Mouse (Mus musculus) myocyte (in vitro differentiated cells): ENCODE data around the gene Nup93. TPM values are rescaled to one million over a fixed set of nuclear protein-coding genes. Genes with fewer than 3 reads are reported as not detected.

Experiments
- H3K27me3 ChIP-seq: one replicate; pipeline ENCODE4 v1.6.1; 2011; ENCODE audit not compliant: control insufficient read depth, insufficient read depth, insufficient read length
- H3K36me3 ChIP-seq: one replicate; pipeline ENCODE4 v1.6.1; 2011; ENCODE audit not compliant: control insufficient read depth, insufficient read depth
- H3K4me2 ChIP-seq: one replicate; pipeline ENCODE4 v1.6.1; 2011; ENCODE audit warnings: low read depth, control low read depth
- H3K4me3 ChIP-seq: one replicate; pipeline ENCODE4 v1.5.1; 2011; ENCODE audit warnings: mild to moderate bottlenecking, control low read depth, moderate library complexity
- H3K79me2 ChIP-seq: one replicate; pipeline ENCODE4 v1.6.1; 2011; ENCODE audit not compliant: control insufficient read depth, insufficient read depth
- H3ac ChIP-seq: one replicate; pipeline ENCODE4 v1.6.1; 2011; ENCODE audit not compliant: control insufficient read depth, insufficient read length
- CEBPB ChIP-seq: IDR thresholded peaks from 2 replicates; pipeline ENCODE4 v1.6.1; 2011; ENCODE audit warnings: mild to moderate bottlenecking, moderate library complexity; ENCODE audit not compliant: poor library complexity, insufficient read depth, severe bottlenecking
- E2F4 ChIP-seq: IDR thresholded peaks from one replicate; pipeline ENCODE4 v1.6.1; 2011; ENCODE audit warnings: mild to moderate bottlenecking, control low read depth, moderate library complexity; ENCODE audit not compliant: insufficient read depth
- MAX ChIP-seq: IDR thresholded peaks from one replicate; pipeline ENCODE4 v1.6.1; 2011; ENCODE audit warnings: low read depth, mild to moderate bottlenecking, control low read depth
- MYOD1 ChIP-seq, 3 experiments: IDR thresholded peaks; one replicate each; pipeline ENCODE4 v1.6.1; 2011; ENCODE audit warnings: control low read depth in 2 of 3, low read depth in 2 of 3, mild to moderate bottlenecking in 2 of 3, moderate library complexity in 1 of 3; ENCODE audit not compliant: insufficient read length in 2 of 3, control insufficient read depth in 1 of 3
- MYOG ChIP-seq, 3 experiments: IDR thresholded peaks; one replicate each; pipeline ENCODE4 v1.6.1; 2011; ENCODE audit warnings: control low read depth in 2 of 3, low read depth in 2 of 3, mild to moderate bottlenecking in 2 of 3; ENCODE audit not compliant: insufficient read length in 2 of 3, control insufficient read depth in 1 of 3, insufficient read depth in 1 of 3
- POLR2A ChIP-seq: IDR thresholded peaks from one replicate; pipeline ENCODE4 v1.6.1; 2011; ENCODE audit warnings: low read depth, mild to moderate bottlenecking, control low read depth, moderate library complexity; ENCODE audit not compliant: insufficient read length
- POLR2AphosphoS2 ChIP-seq: IDR thresholded peaks from one replicate; pipeline ENCODE4 v1.6.1; 2011; ENCODE audit warnings: low read depth, control low read depth; ENCODE audit not compliant: insufficient read length
- REST ChIP-seq: IDR thresholded peaks from one replicate; pipeline ENCODE4 v1.6.1; 2011; ENCODE audit warnings: mild to moderate bottlenecking, control low read depth, moderate library complexity; ENCODE audit not compliant: insufficient read depth, insufficient read length
- SRF ChIP-seq: IDR thresholded peaks from one replicate; pipeline ENCODE4 v1.6.1; 2011; ENCODE audit warnings: low read depth; ENCODE audit not compliant: control insufficient read depth, insufficient read length
- TCF12 ChIP-seq: IDR thresholded peaks from one replicate; pipeline ENCODE4 v1.6.1; 2011; ENCODE audit warnings: mild to moderate bottlenecking, control low read depth; ENCODE audit not compliant: poor library complexity, insufficient read depth, severe bottlenecking
- TCF3 ChIP-seq: IDR thresholded peaks from one replicate; pipeline ENCODE4 v1.6.1; 2011; ENCODE audit warnings: low read depth, control low read depth; ENCODE audit not compliant: insufficient read length
- USF1 ChIP-seq: IDR thresholded peaks from one replicate; pipeline ENCODE4 v1.6.1; 2011; ENCODE audit warnings: low read depth, mild to moderate bottlenecking, control low read depth, moderate library complexity
- polyA plus RNA-seq: library from polyadenylated mRNA; unstranded; fragments of >200 nt; fragmentation: generic; extraction: Trizol; gene quantifications from one replicate; pipeline ENCODE4 v1.2.1, GENCODE M21; 2012; ENCODE audit warnings: missing spikeins

Nup93 gene
- polyA plus RNA-seq, 1 experiment, result 38.1 TPM

DNA sequence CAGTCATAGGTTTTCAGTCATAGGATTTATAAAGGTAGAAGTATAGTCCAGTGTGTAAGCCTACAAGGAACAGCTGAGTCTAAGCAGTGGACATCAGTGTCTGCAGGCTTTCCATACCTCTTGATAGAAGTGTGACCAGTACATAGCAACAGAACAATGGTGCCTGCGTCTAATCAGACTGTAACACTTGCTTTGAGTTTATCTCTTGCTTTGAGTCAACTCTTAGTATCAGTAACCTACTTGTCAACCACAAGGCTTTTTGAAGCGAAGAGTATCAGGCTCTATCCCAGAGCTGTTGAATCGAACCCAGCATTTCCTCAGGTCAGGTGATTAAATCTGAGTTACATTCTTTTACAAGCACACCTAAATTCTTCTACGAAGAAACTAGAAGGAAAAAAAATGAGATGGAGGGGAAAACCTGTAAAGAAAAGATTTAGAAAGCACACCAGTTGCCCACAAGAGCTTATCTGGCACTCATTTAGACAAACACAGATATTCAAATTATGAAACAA is 25.9 kb downstream of the Nup93 start:
- peaks cover 8% of the 10 kb centered on the region for H3K79me2 ChIP-seq
- no peak overlapping the region for H3K4me3 ChIP-seq
- H3K4me2 ChIP-seq, result no peak overlapping the region
- no peaks in the 10 kb centered on the region for H3K27me3 ChIP-seq
- TF ChIP-seq POLR2AphosphoS2 (no peak), TCF3 (no peak), USF1 (no peak), MYOD1 (IDR thresholded peaks at IDR 0.05; ENCODE audit: control insufficient read depth in 1 of 3, insufficient read length in 2 of 3, low read depth in 2 of 3) (no peak), MYOG (IDR thresholded peaks at IDR 0.05; ENCODE audit: control insufficient read depth in 1 of 3, insufficient read depth in 1 of 3, insufficient read length in 2 of 3, low read depth in 2 of 3) (no peak), E2F4 (no peak), MAX (no peak), SRF (no peak), CEBPB (no peak), POLR2A (no peak), REST (no peak), TCF12 (no peak)
- no peak overlapping the region for H3ac ChIP-seq
- H3K36me3 ChIP-seq, result peaks cover 17% of the 10 kb centered on the region

DNA sequence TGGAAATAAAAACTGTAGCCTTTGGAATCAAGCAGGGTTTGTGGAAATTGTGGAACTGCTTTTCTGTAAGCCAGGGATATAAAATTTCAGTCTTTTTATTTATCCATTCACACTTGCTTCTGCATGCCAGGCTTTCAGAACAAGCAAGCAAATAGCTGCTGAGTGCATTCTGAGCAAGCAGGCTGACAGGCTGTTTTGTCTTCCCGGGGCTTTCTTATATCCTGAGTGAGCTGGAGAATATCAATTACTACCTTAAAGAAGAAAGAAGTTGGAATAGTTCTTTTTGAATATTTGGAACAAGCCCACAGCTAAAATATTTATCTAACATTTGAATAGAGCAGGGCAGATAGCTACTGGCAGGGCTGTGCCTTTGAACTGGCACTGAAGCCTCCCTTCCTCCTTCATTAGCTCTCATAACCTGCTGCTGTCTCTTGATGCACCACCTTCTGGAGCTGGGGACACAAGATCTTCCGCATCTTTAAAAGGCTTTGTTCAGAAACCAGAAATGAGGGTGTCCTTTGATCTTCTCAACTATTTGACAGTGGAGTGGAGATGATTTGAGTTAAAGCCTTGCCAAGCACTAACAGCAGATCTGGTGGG is 35.6 kb downstream of the Nup93 start:
- H3K36me3 ChIP-seq, result peaks cover 12% of the 10 kb centered on the region

DNA sequence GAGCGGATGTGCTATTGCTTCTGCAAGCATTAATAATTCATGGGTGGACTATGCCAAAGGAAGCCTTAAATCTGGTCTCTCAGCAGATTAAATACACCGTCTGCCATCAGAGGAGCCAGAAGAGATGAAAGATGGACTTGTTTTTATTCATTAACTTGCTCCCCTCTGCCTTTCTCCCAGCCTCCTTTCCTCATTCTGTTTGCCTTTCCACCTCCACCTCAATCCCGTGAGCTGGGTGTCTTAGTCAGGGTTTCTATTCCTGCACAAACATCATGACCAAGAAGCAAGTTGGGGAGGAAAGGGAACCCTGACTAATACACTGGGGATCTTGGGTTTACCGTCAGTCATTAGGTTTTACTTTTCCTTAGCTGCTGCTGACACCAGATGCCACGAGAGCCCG is 44.5 kb downstream of the Nup93 start:
- no peak overlapping the region for H3ac ChIP-seq
- TF ChIP-seq REST (no peak), CEBPB (no peak), TCF3 (no peak), SRF (no peak), POLR2AphosphoS2 (no peak), TCF12 (no peak), E2F4 (no peak), MAX (no peak), MYOD1 (IDR thresholded peaks at IDR 0.05; ENCODE audit: control insufficient read depth in 1 of 3, insufficient read length in 2 of 3, low read depth in 2 of 3) (no peak), POLR2A (no peak), USF1 (no peak), MYOG (IDR thresholded peaks at IDR 0.05; ENCODE audit: control insufficient read depth in 1 of 3, insufficient read depth in 1 of 3, insufficient read length in 2 of 3, low read depth in 2 of 3) (no peak)
- no peaks in the 10 kb centered on the region for H3K36me3 ChIP-seq
- H3K4me2 ChIP-seq, result no peak overlapping the region
- H3K79me2 ChIP-seq, result peaks cover 10% of the 10 kb centered on the region
- H3K27me3 ChIP-seq, result no peaks in the 10 kb centered on the region
- no peak overlapping the region for H3K4me3 ChIP-seq

More for the DNA sequence above, 35.6 kb downstream of the Nup93 start:
- TF ChIP-seq MYOD1 (IDR thresholded peaks at IDR 0.05; ENCODE audit: control insufficient read depth in 1 of 3, insufficient read length in 2 of 3, low read depth in 2 of 3) (no peak), MAX (no peak), USF1 (no peak), POLR2AphosphoS2 (no peak), REST (no peak), SRF (no peak), POLR2A (no peak), TCF12 (no peak)
- no peak overlapping the region for H3ac ChIP-seq
- H3K79me2 ChIP-seq, result peaks cover 18% of the 10 kb centered on the region
- H3K4me3 ChIP-seq, result no peak overlapping the region
- H3K4me2 ChIP-seq, result no peak overlapping the region
- H3K27me3 ChIP-seq, result no peaks in the 10 kb centered on the region

DNA sequence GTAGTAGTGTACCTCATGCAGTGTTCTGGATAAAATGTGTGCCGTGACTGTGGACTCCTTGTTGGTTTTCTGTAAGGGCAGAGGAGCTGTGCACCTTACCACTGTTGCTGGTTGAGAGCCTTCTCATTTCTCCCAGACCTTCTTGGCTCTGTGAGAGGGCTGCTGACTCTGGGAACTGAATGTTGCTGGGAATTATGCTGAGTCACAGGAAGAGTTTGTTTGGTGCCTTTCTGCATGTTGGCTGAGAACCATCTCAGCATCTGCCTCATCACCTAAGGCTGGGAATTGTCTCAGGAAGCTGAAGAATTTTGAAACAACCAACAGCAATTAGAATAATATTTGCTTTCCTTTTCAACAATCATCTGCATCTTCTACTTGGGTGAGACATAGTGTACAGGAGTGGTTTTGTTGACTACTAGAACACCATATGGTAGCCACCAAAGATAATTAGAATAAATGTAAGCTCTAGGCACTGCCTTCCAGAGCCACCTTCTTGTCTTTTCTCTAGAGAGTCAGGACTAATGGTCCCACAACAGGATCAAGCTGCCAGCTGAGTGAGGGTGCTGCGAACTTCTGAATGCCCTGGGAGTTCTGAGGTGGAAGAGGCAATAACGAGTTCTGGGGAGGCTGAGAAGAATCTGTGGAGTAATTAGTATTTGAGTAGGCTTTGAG is 48.4 kb downstream of the Nup93 start:
- Histone ChIP-seq H3K4me2 (no peak overlapping the region), H3K4me3 (no peak overlapping the region), H3ac (no peak overlapping the region), H3K79me2 (peaks cover 10% of the 10 kb centered on the region), H3K27me3 (no peaks in the 10 kb centered on the region), H3K36me3 (no peaks in the 10 kb centered on the region)
- TF ChIP-seq REST (no peak), MAX (no peak), POLR2AphosphoS2 (no peak), MYOG (IDR thresholded peaks at IDR 0.05; ENCODE audit: control insufficient read depth in 1 of 3, insufficient read depth in 1 of 3, insufficient read length in 2 of 3, low read depth in 2 of 3) (no peak)
